ENCODE assay signal across 8 mouse cellular contexts in the genomic region with DNA sequence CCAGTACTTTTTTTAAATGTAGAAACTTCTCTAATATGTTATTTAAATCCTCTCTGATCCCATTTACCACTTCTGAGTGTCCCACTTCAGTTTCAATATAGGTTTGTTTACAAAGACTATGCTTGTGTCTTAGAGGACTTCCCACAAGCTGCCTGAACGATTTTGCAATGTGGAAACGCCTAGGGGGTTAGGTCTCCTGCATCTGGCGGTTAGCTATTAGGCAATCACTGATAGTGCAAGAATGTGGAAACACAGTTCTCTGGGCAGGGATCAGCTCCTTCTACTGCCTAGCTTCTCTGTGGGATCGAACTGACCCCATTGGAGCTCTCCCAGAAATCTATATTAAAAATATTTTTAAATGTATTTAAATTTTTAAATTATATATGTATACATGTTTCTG. TPM values are rescaled to one million over a fixed set of nuclear protein-coding genes. Genes with fewer than 3 reads are reported as not detected.
DNase-seq lines count a peak whose midpoint lies in the region; ATAC-seq and TF ChIP-seq lines count a peak whose summit lies in the region.

A gene (minus strand): TSS at position 83 of the 400 bp plus-strand sequence.

- intact Hi-C loops in gastrocnemius, adult 2 months (cut with DNase I) = no loop called here

- no peak within 1 kb of the TSS for H3K27ac ChIP-seq in gastrocnemius, adult 2 months

- no peak for TF ChIP-seq CTCF in gastrocnemius, adult 2 months (IDR thresholded peaks at IDR 0.05)

- peak; percentile 69 for ATAC-seq in megakaryocyte, adult 5-6 weeks (ENCODE audit: poor library complexity, severe bottlenecking)

- DNase-seq in frontal cortex, adult 2 months (ENCODE audit: extremely low spot score in 1 of 2, low spot score in 1 of 2) = no peak
- DNase-seq in frontal cortex, postnatal 10 days (ENCODE audit: low spot score in 2 of 2) = no peak
- peak; percentile 38 for DNase-seq in adrenal gland, adult 2 months
- peak; percentile 18 for DNase-seq in gastrocnemius, adult 2 months
- DNase-seq in layer of hippocampus, postnatal 14 days (ENCODE audit: low spot score in 2 of 2) = no peak
- DNase-seq in natural killer cell, adult 2 months (ENCODE audit: low spot score in 2 of 2) = no peak
- DNase-seq in frontal cortex, postnatal 36 days (ENCODE audit: low spot score in 2 of 2) = no peak

- H3K4me3 ChIP-seq in gastrocnemius, adult 2 months = peak within 1 kb of the TSS; percentile 38

RNA-seq across cellular contexts. Expression of the gene that starts here (rescaled TPM):
- 33.8 and 37.0 TPM in 2 replicates for polyA plus RNA-seq in frontal cortex, adult 2 months (2012; rRNA removed)
- 10 to 100 TPM; 29.7 to 35.5 TPM for total RNA-seq in adrenal gland, adult 2 months (2021)
- 3.6 and 6.0 TPM in 2 replicates for polyA plus RNA-seq in adrenal gland, adult 2 months (2012; rRNA removed)
- total RNA-seq in gastrocnemius, adult 2 months (2021) = 10 to 100 TPM; 11.0 to 14.7 TPM
- total RNA-seq in layer of hippocampus, postnatal 14 days (2021) = 100 to 1,000 TPM; 106 to 112 TPM
- total RNA-seq in megakaryocyte, adult 5-6 weeks (2015) = 40.1 and 50.7 TPM in 2 replicates
- 52.3 and 66.0 TPM in 2 replicates for total RNA-seq in megakaryocyte, adult 5-6 weeks (2017)

Comparison
In these comparisons a context has a peak if more than half of its experiments do, and no peak if none do; other contexts are left out.
1. DNase-seq: peak in adrenal gland, adult 2 months (single experiment) and gastrocnemius, adult 2 months (single experiment); none in frontal cortex, adult 2 months (0 of 2), frontal cortex, postnatal 10 days (0 of 2), layer of hippocampus, postnatal 14 days (0 of 2), natural killer cell, adult 2 months (0 of 2) and frontal cortex, postnatal 36 days (0 of 2).